Mouse (Mus musculus) gonadal fat pad, adult 2 months (tissue): Measurements from ENCODE around the gene Foxn2. TPM values are rescaled to one million over a fixed set of nuclear protein-coding genes. Genes with fewer than 3 reads are reported as not detected.

ENCODE experiments used
- polyA plus RNA-seq: library from polyadenylated mRNA; depleted of rRNA; stranded (reverse); fragments of >200 nt; gene quantifications from 2 replicates; pipeline ENCODE4 v1.2.3, GENCODE M21; 2012; rRNA removed

The Foxn2 gene
- polyA plus RNA-seq, 1 experiment, result 4.3 TPM

Other genes starting within 250 kb of the Foxn2 start
- 21.9 and 22.8 TPM in 2 replicates for gene Ppp1r21, start 89.4 kb downstream of the Foxn2 start, polyA plus RNA-seq
- 8.9 and 11.7 TPM in 2 replicates for gene Ston1, start 157.0 kb downstream of the Foxn2 start, polyA plus RNA-seq
- 0.66 and 1.1 TPM in 2 replicates for gene Gtf2a1l, start 227.9 kb downstream of the Foxn2 start, polyA plus RNA-seq